Mouse (Mus musculus) heart, adult 18-20 months (tissue): ENCODE measurements around the gene Lrrc36. TPM values are rescaled to one million over a fixed set of nuclear protein-coding genes. Genes with fewer than 3 reads are reported as not detected.

Experiments used
- DNase-seq, 2 experiments: peaks; one replicate each; pipeline ENCODE4 v3.0.0; 2021 to 2022; ENCODE audit warnings: mixed read lengths in 1 of 2
- total RNA-seq, 2 experiments: library from RNA; stranded (reverse); gene quantifications; 2 replicates each; pipeline ENCODE4 v1.2.3; 2021

Gene Lrrc36
- total RNA-seq, 2 experiments from 2014 or later = 0.27 to 0.64 TPM

- no peak for DNase-seq
These were observed 18.6 kb downstream of the Lrrc36 start for GRCm38 (mm10) chr8:105431743-105432515.

- peak; percentile 33 to 42 for DNase-seq
These were observed 19.6 kb downstream of the Lrrc36 start for GRCm38 (mm10) chr8:105433021-105433420.

DNA sequence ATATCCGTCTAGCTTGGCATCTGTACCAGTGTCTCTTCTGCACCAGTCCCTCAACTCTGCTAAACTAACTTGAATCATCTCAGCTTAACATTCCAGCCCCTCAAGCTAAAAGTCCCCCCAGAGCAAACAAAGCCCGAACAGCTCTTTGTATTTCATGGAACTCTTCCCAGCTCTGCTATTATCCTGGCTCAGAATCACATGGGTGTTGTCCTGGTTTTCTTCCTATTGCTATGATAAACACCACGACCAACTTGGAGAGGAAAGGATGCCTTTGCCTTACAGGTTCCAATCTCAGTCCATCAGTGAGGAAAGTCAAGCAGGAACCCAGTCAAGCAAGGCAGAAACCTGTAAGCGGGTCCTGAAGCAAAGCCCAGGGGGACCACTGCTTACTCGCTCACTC is 20.1 kb downstream of the Lrrc36 start:
- peak; percentile 41 to 58 for DNase-seq

DNA sequence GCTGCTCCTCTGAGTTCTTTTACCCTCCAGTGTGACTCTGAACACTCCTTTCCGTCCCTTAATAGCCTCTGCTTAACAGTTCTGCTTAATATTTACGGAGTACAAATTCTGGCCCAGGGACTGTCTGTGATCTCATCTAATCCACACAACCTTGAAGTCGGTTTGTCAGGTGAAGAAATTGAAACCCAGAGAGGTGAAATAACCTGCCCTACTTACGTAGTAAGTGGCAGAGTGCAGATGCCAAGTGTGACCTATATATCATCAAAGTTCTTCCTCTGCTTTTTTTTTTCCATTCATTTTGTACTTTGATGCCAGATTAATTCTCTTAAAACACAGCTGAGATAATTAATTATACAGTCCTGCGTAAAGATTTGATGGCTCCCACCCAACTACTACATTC is 20.8 kb downstream of the Lrrc36 start:
- no peak for DNase-seq

DNA sequence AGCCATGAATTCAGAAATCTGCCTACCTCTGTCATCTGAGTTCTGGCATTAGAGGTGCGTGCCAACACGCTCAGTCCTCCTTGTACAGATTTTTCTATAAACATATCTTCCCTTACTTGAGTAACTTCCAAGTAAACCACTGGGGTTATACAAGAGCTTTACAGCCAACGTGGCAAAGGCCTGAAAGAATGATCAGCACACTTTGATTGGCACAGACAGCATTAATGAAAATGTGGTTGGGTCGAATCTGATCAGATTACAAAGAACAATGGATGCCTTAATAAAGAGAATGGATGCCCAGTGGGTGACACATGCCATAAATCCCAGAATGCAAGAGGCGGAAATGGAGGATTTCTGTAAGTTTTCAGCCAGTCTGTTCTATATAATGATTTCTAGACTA is 22.8 kb downstream of the Lrrc36 start:
- no peak for DNase-seq

- DNase-seq = peak in 1 of 2 experiments; percentile 33
These were observed 23.8 kb downstream of the Lrrc36 start for GRCm38 (mm10) chr8:105437078-105437748.

DNA sequence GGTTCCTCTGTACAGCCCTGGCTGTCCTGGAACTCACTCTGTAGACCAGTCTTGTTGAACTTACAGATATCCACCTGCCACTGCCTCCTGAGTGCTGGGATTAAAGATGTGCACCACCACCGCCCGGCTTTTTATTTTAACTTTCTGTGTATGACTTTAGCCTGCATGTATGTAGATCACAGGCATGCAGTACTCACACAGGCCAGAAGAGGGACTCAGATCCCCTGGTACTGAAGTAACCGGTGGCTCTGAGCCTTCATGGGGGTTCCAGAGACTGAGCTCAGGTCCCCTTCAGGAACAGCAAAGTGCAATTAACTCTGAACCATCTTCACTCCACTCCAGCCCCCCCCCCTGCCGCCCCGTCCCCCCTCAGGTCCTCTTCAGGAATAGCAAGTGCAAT is 25.5 kb downstream of the Lrrc36 start:
- peak; percentile 14 to 48 for DNase-seq

DNA sequence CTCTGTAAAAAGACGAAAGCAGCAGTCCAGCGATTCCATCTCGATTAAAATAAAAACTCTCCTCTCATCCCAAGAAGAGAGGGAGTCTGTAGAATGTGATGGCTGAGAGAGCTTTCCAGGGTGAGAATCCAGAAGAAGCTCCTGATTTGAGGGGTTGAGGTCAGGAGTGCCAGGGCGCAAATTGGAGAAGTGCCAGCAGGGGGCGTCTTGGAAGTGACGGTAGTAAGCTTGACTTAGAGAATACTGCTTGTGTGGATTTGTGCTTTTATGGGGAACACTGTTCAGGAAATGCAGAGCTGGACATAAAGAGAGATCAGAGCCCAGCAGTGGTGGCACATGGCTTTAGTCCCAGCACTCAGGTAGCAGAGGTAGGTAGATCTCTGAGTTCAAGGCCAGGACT is 28.1 kb downstream of the Lrrc36 start:
- peak; percentile 11 to 57 for DNase-seq

- no peak for DNase-seq
These were observed 29.3 kb downstream of the Lrrc36 start for GRCm38 (mm10) chr8:105442661-105443060.

GRCm38 (mm10) chr8:105445296-105446126 is 32.1 kb downstream of the Lrrc36 start:
- DNase-seq = peak; percentile 54 to 66

GRCm38 (mm10) chr8:105446127-105446552 is 32.8 kb downstream of the Lrrc36 start:
- DNase-seq = peak; percentile 58 to 61

DNA sequence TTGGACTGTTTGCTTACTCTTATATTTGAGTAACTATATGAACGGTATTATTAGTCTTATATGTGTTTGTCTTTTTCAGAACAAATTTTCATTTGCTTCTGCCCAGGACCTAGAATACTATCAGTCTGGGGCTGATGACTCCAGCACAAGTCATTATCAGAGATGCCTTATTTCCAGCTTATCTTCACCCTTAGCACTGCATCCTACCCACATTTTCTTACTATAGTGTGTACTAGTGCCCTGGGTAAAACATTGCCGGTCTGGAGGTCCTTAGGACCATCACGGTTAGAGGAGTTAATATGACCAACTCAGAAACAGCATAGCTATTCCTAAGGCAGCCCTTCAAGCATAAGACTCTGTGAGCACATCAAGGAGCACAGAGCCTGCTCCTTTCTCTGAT is 34.8 kb downstream of the Lrrc36 start:
- no peak for DNase-seq

DNA sequence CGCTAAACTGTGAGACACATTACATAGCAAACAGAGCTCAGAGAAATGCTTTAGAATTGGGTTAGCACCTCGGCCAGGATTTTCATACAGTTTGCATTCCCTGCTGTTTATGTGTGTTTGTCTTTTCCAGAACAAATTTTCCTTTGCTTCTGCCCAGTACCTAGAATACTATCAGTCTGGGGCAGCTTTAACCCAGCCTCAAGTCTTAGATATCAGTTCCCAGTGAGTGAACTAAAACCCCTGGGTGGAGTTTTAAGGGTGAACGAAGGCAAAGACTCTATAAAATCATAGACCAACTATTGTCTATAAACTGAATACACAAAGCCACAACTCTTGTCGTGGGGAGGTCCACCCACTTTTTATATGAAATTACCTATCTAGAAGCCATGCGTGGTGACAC is 35.2 kb downstream of the Lrrc36 start:
- DNase-seq = no peak

DNA sequence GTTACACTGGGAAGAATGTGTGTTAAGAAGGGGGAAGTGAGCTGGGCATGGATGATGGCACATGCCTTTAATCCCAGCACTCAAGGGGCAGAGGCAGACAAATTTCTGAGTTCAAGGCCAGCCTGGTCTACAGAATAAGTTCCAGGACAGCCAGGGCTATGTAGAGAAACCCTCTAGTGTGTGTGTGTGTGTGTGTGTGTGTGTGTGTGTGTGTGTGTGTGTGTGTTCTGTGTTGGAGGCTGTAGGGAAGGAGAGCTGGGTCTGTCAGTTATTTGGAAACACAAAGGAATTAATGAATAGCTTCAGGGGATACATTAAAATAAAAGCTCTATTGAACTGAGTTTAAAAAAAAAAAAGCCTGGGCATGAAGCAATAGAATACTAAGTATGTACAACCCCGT is 37.6 kb downstream of the Lrrc36 start:
- DNase-seq = no peak

- DNase-seq = peak in 1 of 2 experiments; percentile 28
These were observed 38.7 kb downstream of the Lrrc36 start for GRCm38 (mm10) chr8:105451903-105452603.

- DNase-seq = peak; percentile 19 to 48
These were observed 39.9 kb downstream of the Lrrc36 start for GRCm38 (mm10) chr8:105453296-105453695.

DNA sequence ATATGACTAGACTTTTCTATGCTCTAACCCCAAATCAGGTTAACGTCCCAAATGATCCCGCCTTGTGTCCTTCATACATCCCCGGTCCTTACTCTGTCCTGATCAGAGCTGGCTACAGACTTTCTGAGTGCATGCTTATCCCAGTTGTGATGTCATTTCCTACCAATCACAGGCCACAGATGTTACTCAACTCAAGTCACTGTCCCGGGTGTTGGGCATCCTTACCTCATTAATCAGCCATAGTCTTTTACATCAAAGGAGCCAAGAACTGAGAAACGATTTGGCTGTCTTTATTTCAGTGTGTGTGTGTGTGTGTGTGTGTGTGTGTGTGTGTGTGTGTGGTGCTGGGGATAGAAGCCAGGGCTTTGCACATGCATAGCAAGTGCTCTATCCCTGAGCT is 40.7 kb downstream of the Lrrc36 start:
- peak; percentile 19 to 31 for DNase-seq

- DNase-seq = peak; percentile 19 to 26
These were observed 41.8 kb downstream of the Lrrc36 start for GRCm38 (mm10) chr8:105455218-105455617.

GRCm38 (mm10) chr8:105461085-105461803 is 47.9 kb downstream of the Lrrc36 start:
- no peak for DNase-seq

DNA sequence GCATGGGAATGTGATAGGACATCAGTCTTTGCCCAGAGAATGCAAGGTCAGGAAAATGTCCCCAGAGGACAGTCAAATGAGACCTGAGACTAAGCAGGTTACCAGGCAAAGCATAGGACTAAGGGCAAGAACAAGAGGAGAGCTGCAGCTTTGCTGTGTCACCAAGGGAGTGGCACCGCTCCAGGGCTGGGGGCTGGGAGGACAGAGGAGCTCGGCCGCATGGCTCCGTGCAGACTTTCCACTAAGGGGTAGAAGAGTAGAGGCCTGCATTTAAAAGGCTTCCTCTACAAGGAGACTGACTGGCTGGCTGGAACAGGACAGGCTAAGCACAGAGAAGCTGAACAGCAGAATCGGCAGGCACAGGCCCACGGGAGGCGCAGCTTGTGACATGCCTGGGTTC is 51.2 kb downstream of the Lrrc36 start:
- peak in 1 of 2 experiments; percentile 44 for DNase-seq

GRCm38 (mm10) chr8:105466246-105466645 is 52.9 kb downstream of the Lrrc36 start:
- DNase-seq = peak in 1 of 2 experiments; percentile 8
